Mouse (Mus musculus) E14TG2a.4 (cell line): ENCODE results near the gene Tnfaip1.

ENCODE experiments used
- CTCF ChIP-seq: conservative IDR thresholded peaks from 2 replicates; pipeline ENCODE4 v1.5.1; 2014; ENCODE audit warnings: low read length
- POU5F1 ChIP-seq: IDR thresholded peaks from 2 replicates; pipeline ENCODE4 v1.6.1; 2014; ENCODE audit warnings: low read length, borderline replicate concordance

- no peak for TF ChIP-seq CTCF
- no peak for TF ChIP-seq POU5F1
Observed at GRCm38 (mm10) chr11:78490781-78491241, 45.3 kb downstream of the Tnfaip1 start.
